Mouse (Mus musculus) lung, postnatal 0 days (tissue): ENCODE measurements around the gene Gsdmc4.

Source experiments
- CTCF ChIP-seq: IDR thresholded peaks from 2 replicates; pipeline ENCODE4 v1.5.1; 2016; ENCODE audit warnings: antibody characterized with exemption, mild to moderate bottlenecking
- EP300 ChIP-seq: IDR thresholded peaks from 2 replicates; pipeline ENCODE4 v1.6.1; 2016; ENCODE audit warnings: antibody characterized with exemption, mild to moderate bottlenecking, control low read depth

GRCm38 (mm10) chr15:63932656-63933055 lies 20.6 kb upstream of the Gsdmc4 start:
- TF ChIP-seq EP300 (no peak), CTCF (no peak)
